Mouse (Mus musculus) retina, postnatal 1 day (tissue): ENCODE measurements around the gene Msmo1.

Experiments
- DNase-seq: peaks from one replicate; pipeline ENCODE4 v3.0.0-alpha.2; 2012

The Msmo1 gene

GRCm38 (mm10) chr8:64733271-64733943 lies at the start of gene Msmo1:
Gene Msmo1, minus strand, starts transcription at chr8:64733792.
- peak; percentile 99 for DNase-seq

- DNase-seq, result no peak
These were observed 48.4 kb upstream of the Msmo1 start for GRCm38 (mm10) chr8:64781947-64782346.

DNA sequence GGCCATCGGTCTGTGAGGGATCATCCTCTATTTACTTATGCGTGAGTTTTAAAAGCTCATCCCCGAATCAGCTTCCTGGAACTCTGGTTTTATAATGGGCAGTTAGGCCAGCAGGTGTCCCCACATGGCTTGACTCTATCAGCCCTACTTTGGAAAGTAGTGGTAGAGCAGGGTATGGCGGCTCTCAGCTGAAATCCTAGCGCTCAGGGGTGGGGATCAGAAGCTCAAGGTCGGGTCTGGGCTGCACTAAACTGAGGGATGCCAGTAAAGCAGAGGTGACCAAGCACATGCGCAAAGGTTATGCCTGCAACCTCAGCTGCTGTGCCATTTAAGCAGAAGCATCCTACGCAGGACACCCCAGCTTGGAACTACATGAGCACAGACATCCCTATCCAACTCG lies 44.3 kb upstream of the Msmo1 start:
- DNase-seq, result peak; percentile 17

DNA sequence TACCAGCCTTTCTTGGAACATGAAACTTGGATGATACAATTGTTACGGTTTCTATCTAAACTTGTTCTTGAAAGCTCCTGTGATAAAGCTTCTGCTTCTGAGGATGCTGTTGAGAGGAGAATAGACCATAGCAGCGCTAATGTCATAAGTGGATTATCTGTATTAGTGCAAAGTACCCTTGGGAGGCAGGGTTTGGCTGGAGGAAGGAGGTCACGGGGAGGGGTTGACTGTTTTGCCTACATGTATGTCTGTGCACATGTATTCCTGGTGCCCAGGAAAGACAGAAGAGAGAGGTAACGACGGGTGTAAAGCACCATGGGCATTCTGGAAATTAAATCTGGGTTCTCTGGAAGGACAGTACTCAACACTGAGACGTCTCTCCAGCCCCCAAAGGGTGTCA lies 40.5 kb upstream of the Msmo1 start:
- DNase-seq, result peak; percentile 73

DNA sequence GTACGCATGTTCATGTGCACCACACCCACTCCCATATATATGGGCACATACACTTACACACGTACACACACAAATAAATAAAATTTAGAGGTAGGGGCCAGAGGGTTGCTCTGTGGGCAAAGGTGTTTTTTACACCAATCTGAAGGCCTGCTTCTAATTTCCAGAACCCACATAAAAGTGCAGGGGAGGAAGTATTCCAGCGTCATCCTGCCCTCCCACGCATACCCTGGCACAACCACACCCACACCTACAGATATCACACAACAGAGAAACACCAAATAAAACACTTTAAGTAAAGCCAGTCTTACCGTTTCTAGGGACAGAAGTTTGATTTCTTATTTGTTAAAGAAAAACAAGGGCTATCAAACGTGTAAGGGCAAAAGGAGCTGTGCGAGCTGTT lies 37.2 kb upstream of the Msmo1 start:
- no peak for DNase-seq

DNA sequence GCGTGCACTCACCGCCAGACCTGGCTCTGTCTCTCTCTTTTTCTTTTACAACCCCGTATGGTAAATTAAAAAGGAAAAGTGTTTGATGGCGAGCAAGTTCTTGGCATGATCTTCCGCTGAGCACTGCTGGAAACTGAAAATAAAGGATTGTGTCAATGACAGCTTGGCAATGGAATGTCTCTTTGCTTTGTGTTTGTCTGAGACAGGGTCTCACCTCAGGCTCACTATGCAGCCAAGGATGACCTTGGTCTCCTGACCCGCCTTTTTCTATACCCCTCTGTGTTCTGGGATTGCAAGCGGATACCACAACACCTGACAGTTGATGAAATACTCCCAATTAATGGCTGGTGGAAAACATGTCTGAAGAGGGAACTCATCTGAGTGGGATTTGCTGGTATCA lies 36.0 kb upstream of the Msmo1 start:
- DNase-seq, result no peak

DNA sequence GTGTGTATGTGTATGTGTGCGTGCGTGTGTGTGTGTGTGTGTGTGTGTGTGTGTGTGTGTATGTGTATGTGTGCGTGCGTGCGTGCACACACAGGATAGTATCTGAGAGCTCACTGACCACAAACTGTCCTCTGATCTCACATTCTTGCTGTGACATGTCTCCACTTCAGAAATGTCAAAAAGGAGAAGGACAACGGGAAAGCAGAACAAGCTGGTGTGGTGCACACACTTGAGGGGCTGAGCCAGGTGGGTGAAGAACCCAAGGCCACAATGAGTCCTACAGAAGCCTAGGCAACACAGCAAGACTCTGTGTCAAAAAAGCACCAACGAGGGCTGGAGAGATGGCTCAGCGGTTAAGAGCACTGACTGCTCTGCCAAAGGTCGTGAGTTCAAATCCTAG lies 35.1 kb upstream of the Msmo1 start:
- no peak for DNase-seq

DNA sequence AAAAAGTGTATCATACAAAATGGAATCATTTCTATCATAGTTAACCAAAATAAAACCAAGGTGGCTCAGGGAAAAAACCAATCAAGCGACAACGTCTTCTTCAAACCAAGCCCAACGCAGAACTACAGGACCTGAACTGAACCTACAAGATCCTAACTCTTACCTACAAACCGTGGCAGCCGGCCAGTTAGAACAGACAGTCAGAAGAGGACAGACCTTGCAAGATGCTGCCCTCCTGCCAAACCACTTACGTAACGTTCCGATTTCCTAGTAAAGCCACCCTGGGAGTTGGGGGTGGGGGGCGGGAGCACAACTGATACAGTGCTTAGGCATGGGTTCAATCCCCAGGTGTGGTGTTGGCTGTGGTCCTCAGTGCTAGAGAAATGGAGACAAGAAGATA lies 33.5 kb upstream of the Msmo1 start:
- DNase-seq, result no peak

DNA sequence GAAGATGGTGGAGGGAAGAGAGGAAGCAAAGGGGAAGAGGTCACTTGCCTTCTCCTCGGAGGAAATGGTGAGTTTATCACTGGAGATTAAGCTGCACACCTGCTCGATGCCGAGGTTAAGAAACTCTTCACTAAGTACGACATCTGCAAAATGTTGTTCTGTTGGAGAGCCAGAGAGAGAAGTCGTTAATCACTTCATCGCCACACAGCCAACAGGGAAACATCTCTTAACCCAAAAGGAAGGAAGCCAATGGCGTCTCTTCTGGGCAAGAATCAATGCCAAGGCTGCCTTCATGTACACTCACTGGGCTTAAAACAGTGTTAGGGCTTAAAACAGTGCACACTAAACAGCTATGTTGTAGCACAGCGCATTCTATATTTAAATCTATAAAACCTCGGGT lies 30.5 kb upstream of the Msmo1 start:
- no peak for DNase-seq

DNA sequence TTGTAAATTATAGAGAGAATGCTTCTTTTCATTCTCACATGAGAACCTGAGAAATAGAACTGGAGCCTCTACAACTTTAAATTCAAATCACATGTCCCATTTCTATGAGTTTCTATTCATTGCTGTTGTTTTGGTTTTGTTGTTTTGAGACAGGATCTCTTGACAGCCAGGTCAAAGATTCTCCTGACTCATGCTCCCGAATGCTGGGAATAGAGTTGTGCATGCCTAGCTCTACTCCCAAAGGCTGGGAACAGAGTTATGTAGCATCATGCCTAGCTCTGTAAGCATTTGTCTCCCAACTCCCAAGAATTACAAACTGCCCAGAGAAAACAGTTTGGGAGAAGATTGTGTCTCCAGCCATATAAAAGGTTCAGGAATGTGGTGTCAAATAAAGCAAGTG lies 29.2 kb upstream of the Msmo1 start:
- DNase-seq, result no peak

- DNase-seq, result peak; percentile 18
These were observed 27.8 kb upstream of the Msmo1 start for GRCm38 (mm10) chr8:64761430-64761829.

- DNase-seq, result no peak
These were observed 24.4 kb upstream of the Msmo1 start for GRCm38 (mm10) chr8:64757956-64758355.

DNA sequence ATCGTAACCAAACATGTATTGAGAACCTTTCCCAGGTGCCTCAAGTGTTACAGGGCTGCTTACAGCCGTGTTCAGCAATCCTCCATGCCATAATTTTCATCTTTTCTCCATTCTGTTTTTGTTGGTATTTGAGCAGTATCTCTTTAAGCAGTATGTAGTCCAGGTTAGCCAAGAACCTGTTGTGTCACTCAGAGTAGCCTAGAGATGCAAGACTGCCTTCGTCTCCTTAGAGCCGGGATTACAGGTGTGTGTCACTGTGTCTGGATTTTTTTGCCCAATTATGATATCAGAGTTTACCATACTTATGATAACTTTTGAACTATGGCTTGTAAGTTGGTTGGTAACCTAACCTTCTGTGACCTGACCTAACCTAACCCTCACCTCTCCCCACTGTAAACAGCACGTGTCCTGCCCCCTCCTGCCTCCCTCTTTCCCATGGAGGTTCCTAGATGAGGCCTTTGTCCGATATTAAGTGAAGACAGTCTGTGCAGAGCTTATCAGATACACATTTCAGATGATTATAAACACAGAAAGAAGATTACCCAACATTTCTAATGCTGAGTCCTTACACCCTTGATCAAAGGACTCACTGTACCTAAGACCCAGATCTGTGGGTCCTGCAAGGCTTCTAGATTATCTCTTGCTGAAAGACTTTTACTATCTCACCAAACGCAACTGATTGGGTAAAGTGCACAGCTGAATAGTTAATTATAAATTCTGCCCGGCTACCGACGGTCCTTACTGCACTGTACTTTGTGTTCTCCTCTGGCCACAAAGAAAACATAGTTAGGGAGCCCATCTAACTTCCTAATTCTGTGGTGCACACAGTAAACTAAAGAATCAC lies 12.8 kb upstream of the Msmo1 start:
- no peak for DNase-seq

DNA sequence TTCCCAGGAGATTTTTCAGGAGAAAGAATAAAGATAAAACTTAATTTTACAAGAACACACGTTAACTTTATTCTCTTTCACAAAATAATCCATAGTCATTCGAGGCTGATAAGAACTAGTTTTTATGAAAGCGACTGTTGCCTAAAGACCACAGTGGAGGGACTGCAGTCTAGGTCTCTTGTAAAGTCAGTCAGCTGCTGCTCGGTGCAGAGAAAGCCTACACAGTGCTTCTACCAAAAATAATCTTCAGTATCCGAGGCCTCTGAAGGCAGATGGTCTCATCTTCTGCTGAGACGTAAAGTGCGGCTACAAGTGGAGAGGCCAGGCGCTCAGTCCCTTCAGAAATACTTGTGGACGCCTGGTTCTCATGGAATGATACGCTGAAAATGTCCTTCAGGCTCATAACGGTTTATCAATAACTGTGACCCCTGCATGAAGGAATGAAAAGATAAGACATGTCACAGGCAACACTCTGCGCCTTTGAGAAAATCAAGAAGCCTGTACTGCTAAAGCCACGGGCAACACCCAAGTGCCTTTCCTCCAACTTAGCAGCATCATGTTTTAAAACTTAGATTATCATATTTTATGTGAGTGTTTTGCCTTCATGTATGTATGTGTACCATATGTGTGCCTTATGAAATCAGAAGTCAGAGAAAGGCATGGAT lies 7.1 kb upstream of the Msmo1 start:
- no peak for DNase-seq

- peak; percentile 37 for DNase-seq
These were observed 5.3 kb upstream of the Msmo1 start for GRCm38 (mm10) chr8:64738916-64739315.

GRCm38 (mm10) chr8:64736767-64737323 lies 3.3 kb upstream of the Msmo1 start:
- no peak for DNase-seq

- DNase-seq, result no peak
These were observed 1.6 kb upstream of the Msmo1 start for GRCm38 (mm10) chr8:64735161-64735560.

DNA sequence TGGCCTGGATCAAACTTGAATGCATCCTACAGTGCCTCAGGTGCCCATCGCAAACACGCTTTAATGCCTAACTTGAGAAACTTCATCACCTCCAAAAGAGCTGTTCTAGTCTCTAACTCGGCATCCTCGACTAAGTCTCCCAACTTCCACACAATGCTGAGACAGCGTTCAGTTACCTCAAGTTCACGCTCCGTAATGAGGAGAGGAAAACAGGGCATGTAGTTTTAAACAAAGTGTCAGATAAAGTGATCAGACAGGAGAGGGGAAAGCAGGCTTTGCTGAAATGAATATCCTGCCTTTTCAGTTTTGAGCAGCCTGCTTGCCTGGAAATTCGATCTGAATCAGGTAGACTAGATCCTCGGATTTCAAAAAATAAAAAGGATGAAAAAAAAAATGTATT lies 996 bp downstream of the Msmo1 start:
- peak; percentile 13 for DNase-seq

DNA sequence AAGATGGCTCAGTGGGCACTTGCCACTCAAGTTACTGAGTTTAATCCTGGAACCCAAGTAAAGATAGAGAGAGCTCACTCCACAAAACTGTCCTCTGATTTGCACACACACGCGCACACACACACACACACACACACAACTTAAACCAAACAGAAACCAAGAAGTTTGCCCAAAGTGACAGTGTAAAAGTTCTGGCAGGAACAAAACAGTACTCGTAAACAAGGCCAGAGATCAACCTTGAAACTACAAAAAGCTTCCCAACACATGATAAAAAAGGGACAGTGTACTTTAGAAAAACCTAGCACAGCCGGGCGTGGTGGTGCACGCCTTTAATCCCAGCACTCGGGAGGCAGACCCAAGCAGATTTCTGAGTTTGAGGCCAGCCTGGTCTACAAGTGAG lies 5.4 kb downstream of the Msmo1 start:
- DNase-seq, result no peak

DNA sequence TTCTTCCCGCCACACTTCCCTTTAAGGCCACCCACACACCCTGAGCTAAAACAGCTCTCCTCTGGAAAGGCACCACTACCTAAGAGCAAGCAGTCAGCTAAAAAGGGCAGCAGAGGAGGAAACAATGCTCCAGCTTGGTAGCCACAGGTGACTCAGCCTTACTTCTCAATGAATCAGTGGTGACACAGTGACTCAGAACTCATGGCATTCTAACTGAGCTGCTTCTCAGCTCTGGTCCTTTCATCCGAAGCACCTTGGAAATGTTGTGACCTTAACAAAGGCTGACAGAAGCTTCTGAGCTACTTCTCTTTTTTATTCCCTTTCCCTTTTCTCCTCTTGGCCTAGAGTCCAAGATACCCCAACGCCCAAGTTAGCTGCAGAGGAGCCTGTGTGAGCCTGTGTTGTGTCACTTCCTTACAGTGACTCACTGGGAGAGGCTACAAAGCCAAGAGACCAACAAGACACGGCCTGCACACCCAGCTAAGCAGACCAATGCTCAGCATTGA lies 7.3 kb downstream of the Msmo1 start:
- no peak for DNase-seq

DNA sequence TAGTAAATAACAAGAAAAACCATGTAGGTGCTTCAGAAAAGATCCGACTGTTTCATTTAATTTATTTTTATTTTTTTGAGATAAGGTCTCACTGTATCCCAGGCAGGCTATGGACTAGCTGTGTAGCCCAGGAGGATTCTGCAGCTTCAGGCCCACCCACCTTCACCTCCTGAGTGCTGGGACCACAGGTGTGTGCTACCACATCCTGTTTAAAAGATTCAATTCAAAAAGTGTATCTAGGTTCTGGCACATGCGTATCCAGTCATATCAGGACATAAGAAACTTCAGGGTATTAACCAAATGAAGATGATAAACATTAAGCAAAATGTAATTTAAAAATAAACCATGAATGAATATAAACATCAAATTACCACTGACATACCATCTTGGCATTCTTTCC lies 10.4 kb downstream of the Msmo1 start:
- no peak for DNase-seq

- DNase-seq, result no peak
These were observed 15.7 kb downstream of the Msmo1 start for GRCm38 (mm10) chr8:64717868-64718267.

DNA sequence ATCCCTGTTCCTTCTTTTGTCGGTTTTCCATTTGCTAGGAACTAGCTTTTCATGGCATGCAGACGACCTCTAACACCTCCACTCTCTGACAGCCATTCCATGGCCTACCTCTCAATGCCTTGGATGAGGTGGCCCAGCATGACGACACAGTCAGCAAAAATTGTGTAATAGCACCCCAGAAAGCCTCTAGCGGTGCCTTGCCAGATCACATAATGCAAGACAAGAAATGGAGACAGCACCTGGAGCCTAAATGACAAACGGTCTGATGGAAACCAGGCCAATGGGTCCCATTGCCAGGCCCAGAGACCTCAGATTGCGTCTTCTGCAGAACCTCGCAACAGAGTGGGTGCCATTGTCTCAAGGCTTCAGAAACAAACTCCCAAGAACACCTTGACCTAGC lies 21.1 kb downstream of the Msmo1 start:
- no peak for DNase-seq
